Mouse (Mus musculus): ENCODE measurements around the gene Zfp981.
"Not testable (repeated sequence)": the region's sequence is repeated elsewhere in the genome, so short reads cannot be mapped to it uniquely, and the experiment has no call there.

Zfp981 gene

DNA sequence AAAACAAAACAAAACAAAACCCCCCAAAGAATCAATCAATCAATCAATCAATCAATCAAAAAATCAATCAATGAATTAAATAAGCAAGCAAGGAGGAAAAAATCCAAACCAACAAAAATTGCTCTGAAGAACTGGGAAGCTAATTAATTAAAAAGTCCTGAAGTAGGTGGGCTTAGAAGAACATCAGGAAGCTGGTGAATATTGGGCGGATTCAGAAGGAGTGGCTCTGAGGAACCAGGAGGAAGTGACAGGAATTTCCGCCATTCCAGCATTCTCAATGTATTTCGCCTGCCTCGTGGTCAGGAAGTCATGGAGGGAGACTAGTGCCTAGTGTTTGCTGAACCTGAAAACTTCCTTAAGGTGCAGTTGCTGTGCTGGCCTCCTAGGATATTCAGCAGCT is at the start of gene Zfp981:
Zfp981 (plus strand) TSS at position 301 of the 400 bp plus-strand sequence.
- not testable (repeated sequence) for DNase-seq (ENCODE audit: low read depth, low spot score)

DNA sequence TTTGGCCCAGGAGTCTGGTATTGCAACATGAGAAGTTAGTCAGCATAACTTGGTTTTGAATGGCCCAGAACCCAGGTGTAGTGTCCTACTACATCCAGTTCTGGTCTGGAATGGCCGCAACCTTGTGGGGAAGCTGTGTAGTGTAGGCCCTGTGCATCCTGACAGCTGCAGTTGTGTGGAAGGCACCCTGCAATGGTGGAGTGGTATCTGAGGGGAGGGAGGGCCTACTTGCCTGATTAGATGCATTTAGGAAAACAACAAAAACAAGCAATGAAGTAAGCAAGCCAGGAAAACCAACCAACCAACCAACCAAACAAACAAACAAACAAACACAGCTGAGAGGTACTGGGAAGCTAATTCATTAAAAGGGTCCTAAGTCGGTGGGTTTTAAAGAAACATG is 49.3 kb upstream of the Zfp981 start:
- DNase-seq (ENCODE audit: low read depth, low spot score): not testable (repeated sequence)

DNA sequence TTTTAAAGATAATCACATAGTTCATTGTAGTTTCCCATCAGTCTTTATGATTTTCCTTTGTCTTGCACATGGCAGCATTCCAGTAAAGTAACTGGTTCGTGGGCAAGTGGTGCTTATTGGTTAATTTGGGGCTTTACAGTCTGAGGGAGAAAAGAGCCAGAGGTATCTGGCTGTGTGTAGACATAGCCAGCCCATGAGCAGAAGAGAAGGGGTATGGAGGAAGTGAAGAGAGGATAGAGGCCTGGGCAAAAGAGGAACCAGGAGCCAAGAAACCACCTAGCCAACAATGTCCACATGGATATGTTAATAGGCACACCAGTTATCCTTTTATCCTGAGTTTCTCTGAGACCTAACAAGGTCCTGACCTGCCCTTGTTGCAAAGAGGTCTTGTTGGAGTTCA is 47.7 kb upstream of the Zfp981 start:
- DNase-seq (ENCODE audit: low read depth, low spot score): not testable (repeated sequence)

DNA sequence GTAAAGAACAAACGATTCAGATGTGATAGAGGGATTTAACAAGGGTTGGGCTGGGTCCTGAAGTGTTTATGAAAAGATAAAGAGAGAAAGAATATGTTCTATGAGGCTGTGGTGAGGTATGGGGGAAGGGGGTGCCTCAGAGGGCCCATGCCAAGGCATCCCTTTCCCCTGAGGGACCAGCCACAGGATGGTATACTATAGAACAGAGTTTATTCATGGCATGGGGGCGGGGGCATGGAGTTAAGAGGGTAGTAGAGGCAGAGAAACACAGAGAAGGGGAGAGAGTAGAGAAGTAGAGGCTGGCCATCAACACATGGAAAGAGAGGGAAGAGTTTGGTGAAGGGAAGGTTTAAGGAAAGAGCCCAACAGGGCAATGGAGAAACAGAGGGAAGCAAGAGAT is 46.9 kb upstream of the Zfp981 start:
- no peak for DNase-seq (ENCODE audit: low read depth, low spot score)

DNA sequence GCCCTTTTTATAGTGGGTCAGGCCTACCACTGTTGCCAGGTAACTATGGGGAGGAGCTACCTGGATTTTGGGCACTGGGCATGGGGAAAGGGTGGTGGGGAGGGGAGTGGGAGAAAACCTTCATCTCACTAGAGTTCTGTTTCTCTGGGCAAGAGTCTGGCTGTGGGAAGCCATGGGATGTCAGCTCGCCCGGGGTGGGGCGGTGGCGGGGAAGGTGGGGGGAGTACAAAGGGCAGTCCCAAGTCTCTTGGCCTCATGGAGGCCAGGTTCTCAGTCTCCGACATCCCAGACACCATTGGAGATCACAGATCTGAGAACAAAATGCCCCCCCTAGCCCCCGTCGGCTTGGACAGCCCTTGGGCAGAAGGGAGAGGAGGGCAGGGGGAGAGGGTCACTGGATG is 46.5 kb upstream of the Zfp981 start:
- DNase-seq (ENCODE audit: low read depth, low spot score): no peak

DNA sequence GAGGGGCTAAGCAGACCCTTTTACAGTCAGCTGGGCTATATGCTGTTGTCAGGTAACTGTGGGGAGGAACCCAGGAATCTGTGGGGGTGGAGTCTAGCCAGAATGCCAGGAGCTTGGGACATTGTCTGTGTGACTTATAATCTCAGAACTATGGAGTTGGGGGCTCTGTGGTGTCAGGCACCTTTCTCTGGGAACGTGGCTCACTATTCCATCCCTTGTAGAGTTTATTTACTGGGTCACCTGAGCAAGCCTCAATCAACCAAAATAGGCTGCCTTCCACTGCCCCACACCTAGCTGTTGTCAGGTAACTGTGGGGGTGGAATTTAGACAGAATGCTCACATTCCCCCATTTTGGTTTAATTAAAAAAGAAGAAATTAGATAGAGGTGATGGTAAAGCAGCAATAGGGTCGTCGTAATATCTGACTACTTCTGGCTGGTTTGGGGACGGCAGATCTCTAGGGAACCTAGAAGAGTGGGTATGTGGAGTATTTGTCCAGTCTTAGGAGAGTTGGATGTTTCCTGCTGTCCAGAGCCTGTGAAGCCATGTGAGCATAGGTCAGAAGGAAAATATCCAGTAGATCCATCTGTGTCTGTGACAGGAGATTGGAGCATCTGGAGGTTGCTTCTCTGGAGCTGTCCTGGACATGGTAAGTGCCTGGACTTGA is 45.6 kb upstream of the Zfp981 start:
- DNase-seq (ENCODE audit: low read depth, low spot score): no peak

DNA sequence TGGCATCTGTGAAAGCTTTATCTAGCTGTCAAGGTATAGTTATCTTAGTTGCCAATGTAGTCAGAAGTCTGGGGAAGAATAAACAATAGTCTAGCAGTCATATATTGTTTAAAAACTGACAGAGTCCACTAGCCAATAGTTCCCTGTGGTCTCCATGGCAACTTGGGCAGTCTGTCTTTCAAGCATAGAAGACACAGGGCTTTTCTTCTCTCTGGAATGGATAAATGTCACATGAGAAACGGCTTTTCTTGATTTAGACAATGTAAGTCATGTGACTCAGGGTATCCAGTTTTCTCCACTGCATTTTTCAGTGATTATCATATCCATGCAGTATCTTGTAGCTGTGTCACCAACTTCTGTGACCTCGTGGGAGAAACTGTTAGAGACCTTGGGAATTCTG is 44.7 kb upstream of the Zfp981 start:
- no peak for DNase-seq (ENCODE audit: low read depth, low spot score)

DNA sequence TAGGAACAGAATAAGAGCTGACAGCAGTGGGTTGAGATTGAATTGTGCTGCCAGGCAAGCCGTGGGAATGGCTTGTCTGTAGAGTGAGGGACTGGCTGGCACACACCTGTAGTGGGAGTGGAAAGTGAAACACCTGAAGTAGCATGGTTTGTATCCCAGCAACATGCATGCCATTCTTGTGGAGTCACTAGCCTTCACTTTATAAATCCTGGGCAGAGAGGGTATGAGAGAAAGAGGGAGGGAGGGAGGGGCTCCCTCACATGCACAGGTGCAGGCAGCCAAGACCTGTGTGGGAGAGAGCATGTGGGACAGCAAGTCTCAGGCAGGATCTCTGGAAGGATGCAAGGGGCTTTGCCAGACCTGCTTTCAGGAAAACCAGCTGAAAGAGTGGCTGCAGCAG is 44.1 kb upstream of the Zfp981 start:
- no peak for DNase-seq (ENCODE audit: low read depth, low spot score)

DNA sequence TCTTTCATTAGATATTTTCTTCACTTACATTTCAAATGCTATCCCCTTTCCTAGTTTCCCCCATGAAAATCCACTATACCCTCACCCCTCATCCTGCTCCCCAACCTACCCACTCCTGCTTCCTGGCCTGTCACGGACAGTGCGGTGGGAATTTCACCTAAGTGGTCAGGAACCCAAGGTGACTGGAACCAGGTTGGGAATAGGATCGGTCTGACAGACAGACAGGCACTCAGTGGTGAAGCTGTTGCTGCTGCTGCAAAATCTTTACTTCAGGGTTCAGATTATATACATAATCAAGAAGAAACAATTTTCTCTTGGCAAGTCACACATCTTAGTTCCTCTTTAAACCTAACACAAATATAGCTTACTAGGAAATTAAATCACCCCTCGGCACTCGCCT is 42.0 kb upstream of the Zfp981 start:
- not testable (repeated sequence) for DNase-seq (ENCODE audit: low read depth, low spot score)

DNA sequence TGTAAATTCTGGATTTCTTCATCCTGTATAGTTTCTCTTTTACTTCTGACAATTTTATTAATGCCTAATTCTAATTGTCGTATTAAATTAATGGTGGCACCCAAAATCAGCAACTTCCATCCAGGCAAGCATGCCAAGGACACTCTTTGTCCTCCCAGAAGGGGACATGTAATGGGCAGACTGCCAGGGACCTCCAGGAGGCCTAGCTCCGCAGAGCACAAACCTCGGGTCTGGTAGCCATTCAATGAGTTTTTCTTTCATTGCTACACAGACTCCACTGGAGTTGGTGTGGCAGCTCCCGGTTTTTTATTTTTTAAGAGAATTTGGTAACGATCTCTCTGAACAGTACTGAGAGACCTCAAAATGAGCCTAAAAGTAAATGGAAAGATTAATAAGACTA is 41.1 kb upstream of the Zfp981 start:
- not testable (repeated sequence) for DNase-seq (ENCODE audit: low read depth, low spot score)

DNA sequence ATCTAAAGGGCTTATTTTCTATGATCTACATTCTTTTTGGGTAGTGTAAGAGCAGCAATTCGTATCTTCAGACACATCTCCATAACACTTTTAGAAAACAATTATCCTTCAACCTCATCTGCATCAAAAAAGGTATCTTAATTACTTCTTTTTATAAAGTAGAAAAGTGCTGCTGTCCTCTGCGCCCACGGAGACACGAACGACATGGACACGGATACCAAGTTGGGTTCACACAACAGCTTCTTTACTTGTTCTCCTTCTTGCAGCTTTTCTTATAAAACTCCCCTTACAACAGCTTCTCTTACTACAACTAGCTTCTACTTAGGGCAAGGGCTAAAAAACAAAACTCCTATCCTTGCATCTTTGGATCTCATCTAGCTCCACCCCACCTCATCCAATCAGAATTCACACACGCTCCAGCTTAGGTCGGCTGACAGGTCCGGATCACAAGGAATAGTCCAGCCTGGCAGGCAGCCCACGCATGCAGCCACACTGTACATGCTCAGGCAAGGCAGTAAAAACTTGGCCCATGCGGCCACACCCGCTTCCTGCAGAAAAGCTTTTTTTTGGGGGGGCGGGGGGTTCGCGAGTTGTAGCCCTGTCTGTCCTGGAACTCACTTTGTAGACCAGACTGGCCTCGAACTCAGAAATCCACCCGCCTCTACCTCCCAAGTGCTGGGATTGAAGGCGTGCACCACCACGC is 38.0 kb upstream of the Zfp981 start:
- DNase-seq (ENCODE audit: low read depth, low spot score): not testable (repeated sequence)

DNA sequence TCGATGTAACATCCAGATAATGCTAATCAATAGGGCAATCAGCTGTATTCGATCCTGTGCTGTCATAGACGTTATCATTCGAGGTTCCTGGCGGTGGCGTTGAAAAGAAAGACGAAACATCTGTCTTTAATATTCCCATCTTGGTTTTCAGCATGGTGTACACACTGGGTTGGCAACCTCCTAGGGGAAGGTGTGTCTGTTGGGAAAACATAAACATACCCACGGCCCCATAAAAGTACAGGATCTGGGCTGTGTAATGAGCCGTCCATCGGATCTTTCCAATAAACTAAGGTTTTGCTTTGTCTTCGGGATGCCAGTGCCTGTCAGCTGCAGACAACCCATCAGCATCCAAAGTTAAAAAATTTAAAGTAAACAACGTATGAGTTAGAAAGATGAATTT is 31.8 kb upstream of the Zfp981 start:
- DNase-seq (ENCODE audit: low read depth, low spot score): not testable (repeated sequence)

DNA sequence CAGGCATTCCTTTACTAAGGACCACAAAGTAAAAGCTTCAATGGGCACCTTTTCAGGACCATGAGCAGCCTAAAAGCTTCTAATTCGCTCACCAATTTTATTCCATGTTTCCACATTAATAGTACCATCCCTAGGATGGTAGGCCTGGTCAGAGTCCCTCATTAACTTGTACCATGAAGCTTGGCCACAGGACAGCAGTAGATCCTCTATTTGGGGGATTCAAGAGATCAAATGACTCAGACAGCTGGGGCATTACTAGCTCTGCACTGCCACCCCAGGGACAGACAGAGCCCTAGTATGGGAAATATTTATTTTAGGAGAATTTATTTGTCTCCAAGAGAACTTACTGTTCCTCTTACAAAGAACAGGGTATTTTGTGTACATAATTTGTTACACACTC is 27.6 kb upstream of the Zfp981 start:
- DNase-seq (ENCODE audit: low read depth, low spot score): not testable (repeated sequence)

DNA sequence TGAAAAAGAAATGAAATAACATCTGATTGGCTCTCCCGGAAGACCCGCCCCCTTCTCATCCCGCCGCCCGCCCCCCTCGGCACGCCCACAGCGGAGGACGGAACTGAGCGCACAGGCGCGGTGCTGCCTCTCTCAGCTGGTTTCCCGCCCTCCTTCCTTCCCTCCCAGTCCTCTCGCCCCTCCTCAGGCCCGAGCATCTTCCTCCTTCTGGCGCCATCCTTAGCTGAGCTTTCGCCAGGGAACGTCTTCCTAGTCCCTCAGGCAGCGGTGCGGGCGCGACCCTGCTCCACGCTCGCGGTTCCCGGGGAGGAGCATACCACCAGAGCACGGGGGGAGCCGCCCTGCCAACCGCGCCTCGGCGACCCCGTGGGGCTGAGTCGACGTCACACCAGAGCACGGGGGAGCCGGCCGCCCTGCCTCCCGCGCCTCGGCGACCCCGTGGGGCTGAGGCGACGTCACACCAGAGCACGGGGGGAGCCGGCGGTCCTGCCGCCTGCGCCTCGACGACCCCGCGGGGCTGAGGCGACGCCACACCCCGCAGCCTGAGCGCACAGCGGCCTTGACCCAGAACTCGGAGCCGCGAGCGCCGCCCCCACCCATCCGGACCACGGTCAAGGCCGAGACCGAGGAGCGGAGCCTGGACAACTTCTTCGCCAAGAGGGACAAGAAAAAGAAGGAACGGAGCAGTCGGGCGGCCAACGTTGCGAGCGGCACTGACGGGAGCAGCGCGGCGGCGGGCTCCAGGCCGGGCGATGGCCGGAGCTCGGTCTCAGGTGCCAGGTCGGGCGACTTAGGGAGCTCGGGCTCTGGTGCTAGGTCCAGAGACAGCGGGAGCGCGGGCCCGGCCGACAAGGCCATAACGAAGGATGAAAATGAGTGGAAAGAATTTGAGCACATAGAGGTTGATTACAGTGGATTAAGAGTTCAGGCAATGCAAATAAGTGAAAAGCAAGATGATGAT is 26.8 kb upstream of the Zfp981 start:
- not testable (repeated sequence) for DNase-seq (ENCODE audit: low read depth, low spot score)

DNA sequence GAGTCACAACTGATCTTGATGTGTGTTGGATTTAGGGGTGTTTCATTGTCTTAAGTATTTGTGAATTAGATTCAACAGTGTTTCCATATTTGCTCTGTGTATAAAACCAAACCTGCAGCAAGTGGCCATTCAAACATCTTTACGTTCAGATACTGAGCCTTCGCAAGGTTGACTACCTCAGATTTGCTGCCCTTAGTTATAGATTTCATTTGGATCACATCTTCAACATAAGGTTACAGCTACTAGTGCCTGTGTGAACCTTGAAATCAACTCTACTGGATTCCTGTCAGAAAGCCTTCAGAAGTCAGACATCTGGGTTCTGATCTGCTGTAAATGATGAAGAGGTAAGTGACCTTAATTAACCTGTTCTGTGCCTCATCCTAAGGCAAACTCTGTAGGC is 25.6 kb upstream of the Zfp981 start:
- not testable (repeated sequence) for DNase-seq (ENCODE audit: low read depth, low spot score)

DNA sequence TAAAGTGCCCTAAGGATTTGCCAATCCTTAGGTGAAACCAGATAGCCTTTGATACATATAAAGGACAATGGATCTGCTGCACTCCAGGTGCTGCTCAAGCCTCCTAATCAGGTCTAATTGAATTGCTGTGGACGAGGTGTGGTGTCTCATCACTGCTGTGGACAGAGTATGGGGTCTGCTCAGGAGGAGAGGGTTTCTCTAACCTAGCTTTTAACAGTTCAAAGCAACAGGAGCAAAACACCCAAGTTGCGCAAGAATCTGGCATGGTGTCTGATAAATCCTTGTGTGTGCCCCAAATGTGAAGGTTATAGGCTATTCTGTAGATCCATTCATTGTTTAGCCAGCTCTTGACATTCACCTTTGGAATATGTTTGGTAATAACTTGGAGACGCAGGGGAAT is 24.9 kb upstream of the Zfp981 start:
- DNase-seq (ENCODE audit: low read depth, low spot score): not testable (repeated sequence)

DNA sequence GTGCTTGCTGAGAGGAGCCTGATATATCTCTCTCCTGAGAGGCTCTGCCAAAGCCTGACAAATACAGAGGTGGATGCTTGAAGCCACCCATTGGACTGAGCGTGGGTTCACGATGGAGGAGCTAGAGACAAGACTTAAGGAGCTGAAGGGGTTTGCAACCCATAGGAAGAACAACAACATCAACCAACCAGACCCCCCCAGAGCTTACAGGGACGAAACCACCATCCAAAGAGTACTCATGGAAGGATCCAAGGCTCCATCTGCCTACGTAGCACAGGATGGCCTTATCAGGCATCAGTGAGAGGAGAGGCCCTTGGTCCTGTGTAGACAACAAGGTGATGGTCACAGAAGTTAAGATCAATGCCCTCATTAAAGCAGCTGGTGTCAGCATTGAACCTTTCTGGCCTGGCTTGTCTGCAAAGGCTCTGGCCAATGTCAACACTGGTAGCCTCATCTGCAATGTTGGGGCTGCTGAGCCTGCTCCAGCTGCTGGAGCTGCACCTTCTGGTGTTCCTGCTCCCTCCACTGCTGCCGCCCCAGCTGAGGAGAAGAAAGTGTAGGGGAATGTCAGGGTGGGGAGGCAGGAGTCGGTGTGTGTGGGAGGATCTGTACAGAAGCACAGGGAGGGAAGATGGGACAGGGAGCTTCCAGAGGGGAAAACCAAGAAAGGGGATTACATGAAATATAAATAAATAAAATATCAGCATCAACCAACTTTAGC is 21.3 kb upstream of the Zfp981 start:
- not testable (repeated sequence) for DNase-seq (ENCODE audit: low read depth, low spot score)

DNA sequence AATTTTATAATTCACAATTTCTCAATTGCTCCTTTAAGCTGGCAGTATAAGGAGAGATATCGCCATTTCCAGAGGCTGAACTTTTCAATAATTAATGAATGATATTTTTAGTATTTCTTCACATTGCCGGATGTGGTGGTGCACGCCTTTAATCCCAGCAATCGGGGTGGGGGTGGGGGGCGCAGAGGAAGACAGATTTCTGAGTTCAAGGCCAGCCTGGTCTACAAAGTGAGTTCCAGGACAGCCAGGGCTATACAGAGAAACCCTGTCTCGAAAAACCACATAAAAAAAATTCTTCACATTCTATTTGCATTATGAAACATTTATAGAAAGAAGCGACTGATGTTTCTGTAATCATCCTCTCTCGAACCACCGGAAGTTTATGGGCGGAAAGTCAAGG is 19.3 kb upstream of the Zfp981 start:
- DNase-seq (ENCODE audit: low read depth, low spot score): not testable (repeated sequence)

DNA sequence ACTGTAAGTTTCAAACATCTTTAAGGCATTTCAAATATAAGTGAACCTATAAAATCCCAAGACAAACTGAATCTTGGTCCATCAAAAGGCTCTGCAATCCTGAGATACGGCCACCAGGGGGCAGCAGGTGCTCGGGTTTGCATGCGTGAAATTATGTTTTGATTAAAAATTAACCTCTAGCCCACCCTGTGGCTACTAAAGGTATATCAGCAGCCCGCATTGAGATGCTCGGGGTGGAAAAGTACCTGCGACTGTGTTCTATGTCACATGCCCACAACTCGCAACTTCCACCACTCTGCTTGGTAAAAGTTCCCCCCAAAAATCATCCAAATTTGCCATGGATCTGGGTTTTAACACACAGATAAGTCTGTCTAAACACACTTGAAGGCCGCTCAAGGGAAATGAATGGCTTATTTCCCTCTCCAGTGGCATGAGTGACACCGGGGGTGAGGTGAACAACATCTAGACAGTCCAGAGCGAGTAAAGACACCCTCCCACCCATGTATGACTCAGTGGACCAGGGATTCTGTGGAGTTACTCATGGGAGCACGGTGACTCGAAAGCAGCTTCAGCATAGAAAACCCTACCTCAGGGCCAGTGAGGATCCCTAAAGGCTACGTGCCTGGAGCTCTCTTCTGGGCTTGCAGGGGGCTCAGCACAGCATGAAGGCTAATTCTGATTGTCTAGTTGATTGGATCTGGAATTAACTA is 18.1 kb upstream of the Zfp981 start:
- not testable (repeated sequence) for DNase-seq (ENCODE audit: low read depth, low spot score)

DNA sequence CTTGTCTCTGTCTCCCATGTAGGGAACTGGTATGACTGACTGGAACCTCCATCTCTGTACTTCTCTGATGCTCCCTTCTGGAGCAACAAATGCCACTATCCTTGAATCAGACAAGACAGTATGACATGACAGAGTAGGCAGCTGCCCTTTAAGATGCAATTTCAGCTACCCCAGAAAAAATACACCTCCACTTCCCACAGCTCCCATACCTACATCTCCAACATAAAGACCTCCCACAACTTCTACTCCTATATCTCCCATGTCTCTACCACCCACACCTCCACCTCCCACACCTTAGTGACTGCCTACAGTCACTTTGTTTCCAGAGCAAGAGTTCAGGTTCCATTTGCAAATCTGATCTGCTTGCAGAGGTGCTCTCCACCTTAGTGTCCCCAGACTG is 17.2 kb upstream of the Zfp981 start:
- not testable (repeated sequence) for DNase-seq (ENCODE audit: low read depth, low spot score)

All from retina, adult 2 months (tissue).